8 mouse cellular contexts compared by ENCODE assay signal in genomic region chr5:148808426-148808825, GRCm38 (mm10).
DNase-seq lines count a peak whose midpoint lies in the region; ATAC-seq and TF ChIP-seq lines count a peak whose summit lies in the region.

No protein-coding gene starts in this region.

- peak; percentile 33 to 66 for DNase-seq in heart, adult 18-20 months
- DNase-seq in heart, adult 11 months = no peak
- DNase-seq in cerebellum, adult 2 months = peak; percentile 31 to 59
- DNase-seq in hindbrain, postnatal 0 days (ENCODE audit: low spot score) = peak; percentile 93
- DNase-seq in left cerebral cortex, adult 18-20 months (ENCODE audit: low spot score in 2 of 2) = peak; percentile 60 to 61

- peak; percentile 62 for TF ChIP-seq CTCF in cerebellum, adult 2 months (IDR thresholded peaks at IDR 0.05; ENCODE audit: borderline replicate concordance, insufficient read depth, low read depth, low read length)
- peak; percentile 86 for TF ChIP-seq CTCF in hindbrain, postnatal 0 days (IDR thresholded peaks at IDR 0.05; ENCODE audit: low read depth)

- peak; percentile 66 for ATAC-seq in frontal cortex, adult (ENCODE audit: low TSS enrichment)
- peak; percentile 84 for ATAC-seq in hindbrain, postnatal 0 days
- ATAC-seq in midbrain, embryonic 12.5 days (ENCODE audit: low FRiP score, low read depth) = no peak; the same call in 1 of the 2 replicates
- peak; percentile 29; the same call in 1 of the 2 replicates for ATAC-seq in stomach, embryonic 16.5 days (ENCODE audit: insufficient read depth, low FRiP score)

- H3K9ac ChIP-seq in hindbrain, postnatal 0 days (replicated peaks; ENCODE audit: low read length) = no peak overlapping the region
- no peak overlapping the region for H3K9ac ChIP-seq in midbrain, embryonic 12.5 days (replicated peaks)
- H3K9ac ChIP-seq in stomach, embryonic 16.5 days (ENCODE audit: low read length) = no peak overlapping the region

- 6% methylated on average over 4 of the region's 4 CpGs for whole genome bisulfite sequencing in cerebellum, adult 2 months
- WGBS in hindbrain, postnatal 0 days = 3% methylated on average over 4 of the region's 4 CpGs
- 4% methylated on average over 4 of the region's 4 CpGs for WGBS in midbrain, embryonic 12.5 days
- 11% methylated on average over 4 of the region's 4 CpGs for WGBS in stomach, embryonic 16.5 days

- H3K27me3 ChIP-seq in cerebellum, adult 2 months (ENCODE audit: control insufficient read depth, insufficient read depth, low read length) = no peaks in the 10 kb centered on the region
- no peaks in the 10 kb centered on the region for H3K27me3 ChIP-seq in hindbrain, postnatal 0 days (ENCODE audit: insufficient read depth, low read length)
- H3K27me3 ChIP-seq in midbrain, embryonic 12.5 days = peaks cover 31% of the 10 kb centered on the region
- no peaks in the 10 kb centered on the region for H3K27me3 ChIP-seq in stomach, embryonic 16.5 days (ENCODE audit: control insufficient read depth, insufficient read depth, low read length)

- H3K36me3 ChIP-seq in hindbrain, postnatal 0 days (ENCODE audit: insufficient read depth, low read length) = no peaks in the 10 kb centered on the region
- no peaks in the 10 kb centered on the region for H3K36me3 ChIP-seq in midbrain, embryonic 12.5 days
- H3K36me3 ChIP-seq in stomach, embryonic 16.5 days (ENCODE audit: control insufficient read depth, insufficient read depth, low read length) = no peaks in the 10 kb centered on the region

- H3K4me3 ChIP-seq in cerebellum, adult 2 months (replicated peaks; ENCODE audit: insufficient read depth, low read depth, low read length) = no peak overlapping the region
- H3K4me3 ChIP-seq in hindbrain, postnatal 0 days (ENCODE audit: low read length) = no peak overlapping the region
- no peak overlapping the region for H3K4me3 ChIP-seq in midbrain, embryonic 12.5 days
- no peak overlapping the region for H3K4me3 ChIP-seq in stomach, embryonic 16.5 days (replicated peaks; ENCODE audit: low read length)

- peaks cover 3% of the 10 kb centered on the region for H3K4me1 ChIP-seq in cerebellum, adult 2 months (ENCODE audit: control insufficient read depth, insufficient read depth, low read length)
- no peaks in the 10 kb centered on the region for H3K4me1 ChIP-seq in hindbrain, postnatal 0 days (ENCODE audit: insufficient read depth, low read length)
- H3K4me1 ChIP-seq in midbrain, embryonic 12.5 days = peaks cover 7% of the 10 kb centered on the region; the same call in 1 of the 2 replicates
- peaks cover 13% of the 10 kb centered on the region; the same call in 1 of the 2 replicates for H3K4me1 ChIP-seq in stomach, embryonic 16.5 days (ENCODE audit: control insufficient read depth, insufficient read depth, low read length)

- no peak for TF ChIP-seq POLR2A in cerebellum, adult 2 months (IDR thresholded peaks at IDR 0.05; ENCODE audit: borderline replicate concordance, insufficient read depth, low read length)

- peak overlapping the region; percentile 40 for H3K4me2 ChIP-seq in hindbrain, postnatal 0 days (ENCODE audit: low read depth, low read length)
- H3K4me2 ChIP-seq in midbrain, embryonic 12.5 days (replicated peaks) = peak overlapping the region; percentile 26
- no peak overlapping the region for H3K4me2 ChIP-seq in stomach, embryonic 16.5 days (ENCODE audit: low read depth, low read length)

- no peaks in the 10 kb centered on the region for H3K9me3 ChIP-seq in hindbrain, postnatal 0 days (ENCODE audit: low read length)
- no peaks in the 10 kb centered on the region for H3K9me3 ChIP-seq in midbrain, embryonic 12.5 days
- H3K9me3 ChIP-seq in stomach, embryonic 16.5 days (replicated peaks; ENCODE audit: control insufficient read depth, low read length) = no peaks in the 10 kb centered on the region; the same call in 1 of the 2 replicates

- no peak overlapping the region for H3K27ac ChIP-seq in cerebellum, adult 2 months (ENCODE audit: insufficient read depth, low read length)
- no peak overlapping the region for H3K27ac ChIP-seq in hindbrain, postnatal 0 days
- no peak overlapping the region for H3K27ac ChIP-seq in midbrain, embryonic 12.5 days (replicated peaks)
- H3K27ac ChIP-seq in stomach, embryonic 16.5 days (ENCODE audit: low read length) = no peak overlapping the region
